Mouse (Mus musculus) cerebellum, postnatal 25 days (tissue): ENCODE measurements at regions not wholly inside any gene's neighbourhood (a gene's known extent, or its start where the extent isn't known, plus 50 kb on each side); places are given as distances from the start of the nearest gene placed in this dataset.

Experiments used
- DNase-seq, 2 experiments: peaks; one replicate each; pipeline ENCODE4 v3.0.0; 2021; ENCODE audit warnings: mixed read lengths in 2 of 2

- DNase-seq = no peak
These were observed 114.2 kb upstream of the Kitl start for GRCm38 (mm10) chr10:99900955-99901835.

GRCm38 (mm10) chr10:99893999-99894398 is 121.4 kb upstream of the Kitl start:
- DNase-seq = no peak

- DNase-seq = no peak
These were observed 123.5 kb upstream of the Kitl start for GRCm38 (mm10) chr10:99891899-99892298.

- no peak for DNase-seq
These were observed 122.4 kb upstream of the Csl start for GRCm38 (mm10) chr10:99881901-99882300.

- no peak for DNase-seq
These were observed 119.9 kb upstream of the Csl start for GRCm38 (mm10) chr10:99879362-99879761.

- DNase-seq = peak in 1 of 2 experiments; percentile 23
These were observed 105.3 kb upstream of the Csl start for GRCm38 (mm10) chr10:99864711-99865110.

- no peak for DNase-seq
These were observed 101.0 kb upstream of the Csl start for GRCm38 (mm10) chr10:99860322-99861089.

GRCm38 (mm10) chr10:99844110-99844509 is 84.7 kb upstream of the Csl start:
- no peak for DNase-seq

GRCm38 (mm10) chr10:99841167-99841843 is 81.8 kb upstream of the Csl start:
- no peak for DNase-seq

- DNase-seq = no peak
These were observed 80.9 kb upstream of the Csl start for GRCm38 (mm10) chr10:99840179-99840876.

GRCm38 (mm10) chr10:99836835-99837412 is 77.5 kb upstream of the Csl start:
- no peak for DNase-seq

GRCm38 (mm10) chr10:99834905-99835633 is 75.6 kb upstream of the Csl start:
- no peak for DNase-seq

GRCm38 (mm10) chr10:99829974-99830373 is 70.5 kb upstream of the Csl start:
- no peak for DNase-seq

- DNase-seq = no peak
These were observed 68.0 kb upstream of the Csl start for GRCm38 (mm10) chr10:99827476-99827875.

- no peak for DNase-seq
These were observed 66.4 kb upstream of the Csl start for GRCm38 (mm10) chr10:99825881-99826280.

- DNase-seq = no peak
These were observed 52.7 kb upstream of the Csl start for GRCm38 (mm10) chr10:99812069-99812650.

GRCm38 (mm10) chr10:99811430-99811829 is 52.0 kb upstream of the Csl start:
- DNase-seq = no peak
